In genomic region chr5:114690633-114691567, GRCm38 (mm10) we compare ENCODE assay signal across 7 mouse cellular contexts. TPM values are rescaled to one million over a fixed set of nuclear protein-coding genes. Genes with fewer than 3 reads are reported as not detected.
DNase-seq lines count a peak whose midpoint lies in the region; ATAC-seq and TF ChIP-seq lines count a peak whose summit lies in the region.

Gene Gltp (minus strand): TSS chr5:114690984.

- H3K4me1 ChIP-seq in embryonic facial prominence, embryonic 12.5 days: peaks cover 24% of the 10 kb centered on the region
- H3K4me1 ChIP-seq in kidney, adult 2 months (ENCODE audit: control insufficient read depth, insufficient read depth, low read length): peaks cover 8% of the 10 kb centered on the region; the same call in 1 of the 2 replicates
- H3K4me1 ChIP-seq in limb, embryonic 12.5 days (replicated peaks): peaks cover 18% of the 10 kb centered on the region
- H3K4me1 ChIP-seq in midbrain, embryonic 15.5 days: peaks cover 20% of the 10 kb centered on the region
- peaks cover 13% of the 10 kb centered on the region; the same call in 1 of the 2 replicates for H3K4me1 ChIP-seq in spleen, adult 2 months (ENCODE audit: control insufficient read depth, insufficient read depth, insufficient read length)

- DNase-seq in adrenal gland, postnatal 25 days: peak; percentile 95
- DNase-seq in heart, adult 18-20 months: peak; percentile 92 to 95
- DNase-seq in kidney, adult 2 months: peak; percentile 96
- peak; percentile 86 to 93 for DNase-seq in spleen, adult 2 months (ENCODE audit: low read depth in 1 of 2, low spot score in 2 of 2)

- TF ChIP-seq POLR2A in kidney, adult 2 months (IDR thresholded peaks at IDR 0.05; ENCODE audit: low read depth, low read length): no peak
- peak; percentile 27; the same call in 1 of the 2 replicates for TF ChIP-seq POLR2A in spleen, adult 2 months (IDR thresholded peaks at IDR 0.05; ENCODE audit: low read depth, low read length)

- H3K36me3 ChIP-seq in embryonic facial prominence, embryonic 12.5 days: no peaks in the 10 kb centered on the region
- H3K36me3 ChIP-seq in kidney, adult 2 months (ENCODE audit: control insufficient read depth, insufficient read depth, low read length): no peaks in the 10 kb centered on the region
- no peaks in the 10 kb centered on the region for H3K36me3 ChIP-seq in limb, embryonic 12.5 days
- no peaks in the 10 kb centered on the region for H3K36me3 ChIP-seq in midbrain, embryonic 15.5 days (replicated peaks)
- no peaks in the 10 kb centered on the region for H3K36me3 ChIP-seq in spleen, adult 2 months (ENCODE audit: control insufficient read depth, insufficient read depth, low read length)

- H3K4me2 ChIP-seq in embryonic facial prominence, embryonic 12.5 days (replicated peaks): peak within 1 kb of the TSS; percentile 91
- H3K4me2 ChIP-seq in limb, embryonic 12.5 days: peak within 1 kb of the TSS; percentile 89
- peak within 1 kb of the TSS; percentile 79 for H3K4me2 ChIP-seq in midbrain, embryonic 15.5 days

- peak within 1 kb of the TSS; percentile 74 for H3K4me3 ChIP-seq in embryonic facial prominence, embryonic 12.5 days
- H3K4me3 ChIP-seq in kidney, adult 2 months (ENCODE audit: insufficient read depth, low read depth, low read length): peak within 1 kb of the TSS; percentile 96
- H3K4me3 ChIP-seq in limb, embryonic 12.5 days (replicated peaks): peak within 1 kb of the TSS; percentile 78
- peak within 1 kb of the TSS; percentile 70 for H3K4me3 ChIP-seq in midbrain, embryonic 15.5 days
- H3K4me3 ChIP-seq in spleen, adult 2 months (ENCODE audit: extremely low read depth, insufficient read depth, insufficient read length): peak within 1 kb of the TSS; percentile 96

- H3K27ac ChIP-seq in embryonic facial prominence, embryonic 12.5 days: 0 out of 2 replicates have a peak within 1 kb of the TSS, but pooled peaks have one; percentile 30
- H3K27ac ChIP-seq in kidney, adult 2 months (ENCODE audit: insufficient read depth, low read depth, low read length): peak within 1 kb of the TSS; percentile 41; the same call in 1 of the 2 replicates
- H3K27ac ChIP-seq in limb, embryonic 12.5 days: peak within 1 kb of the TSS; percentile 25; the same call in 1 of the 2 replicates
- H3K27ac ChIP-seq in midbrain, embryonic 15.5 days: peak within 1 kb of the TSS; percentile 46; the same call in 1 of the 2 replicates
- H3K27ac ChIP-seq in spleen, adult 2 months (ENCODE audit: insufficient read depth, low read length): peak within 1 kb of the TSS; percentile 83

- peak; percentile 24; the same call in 1 of the 2 replicates for TF ChIP-seq CTCF in kidney, adult 2 months (conservative IDR thresholded peaks at IDR 0.05; ENCODE audit: insufficient read depth, insufficient read length, low read depth, low read length)
- TF ChIP-seq CTCF in spleen, adult 2 months (IDR thresholded peaks at IDR 0.05; ENCODE audit: extremely low read depth, insufficient read depth, insufficient read length, insufficient replicate concordance): peak; percentile 36; the same call in 1 of the 2 replicates

- no peaks in the 10 kb centered on the region for H3K9me3 ChIP-seq in embryonic facial prominence, embryonic 12.5 days
- H3K9me3 ChIP-seq in limb, embryonic 12.5 days: no peaks in the 10 kb centered on the region
- no peaks in the 10 kb centered on the region for H3K9me3 ChIP-seq in midbrain, embryonic 15.5 days

- H3K9ac ChIP-seq in embryonic facial prominence, embryonic 12.5 days: peak within 1 kb of the TSS; percentile 87
- peak within 1 kb of the TSS; percentile 81 for H3K9ac ChIP-seq in limb, embryonic 12.5 days (replicated peaks)
- peak within 1 kb of the TSS; percentile 78 for H3K9ac ChIP-seq in midbrain, embryonic 15.5 days

- 4% methylated on average over 75 of the region's 75 CpGs for WGBS in embryonic facial prominence, embryonic 12.5 days
- 5% methylated on average over 75 of the region's 75 CpGs for WGBS in kidney, adult 2 months
- 5% methylated on average over 75 of the region's 75 CpGs for WGBS in limb, embryonic 12.5 days
- WGBS in midbrain, embryonic 15.5 days: 4% methylated on average over 75 of the region's 75 CpGs
- WGBS in spleen, adult 2 months: 8% methylated on average over 73 of the region's 75 CpGs

- peak; percentile 88 for ATAC-seq in embryonic facial prominence, embryonic 12.5 days (ENCODE audit: insufficient number of reproducible peaks, insufficient read depth, low FRiP score, low TSS enrichment)
- ATAC-seq in limb, embryonic 12.5 days (ENCODE audit: insufficient number of reproducible peaks, insufficient read depth, low FRiP score, low TSS enrichment, low read depth): peak; percentile 93
- ATAC-seq in midbrain, embryonic 15.5 days (replicated peaks): peak; percentile 98

- H3K27me3 ChIP-seq in embryonic facial prominence, embryonic 12.5 days: no peaks in the 10 kb centered on the region
- no peaks in the 10 kb centered on the region for H3K27me3 ChIP-seq in kidney, adult 2 months (replicated peaks; ENCODE audit: control insufficient read depth, insufficient read depth, low read length)
- peaks cover 5% of the 10 kb centered on the region; the same call in 1 of the 2 replicates for H3K27me3 ChIP-seq in limb, embryonic 12.5 days
- H3K27me3 ChIP-seq in midbrain, embryonic 15.5 days (replicated peaks): no peaks in the 10 kb centered on the region
- H3K27me3 ChIP-seq in spleen, adult 2 months (ENCODE audit: control insufficient read depth, insufficient read depth, low read length): no peaks in the 10 kb centered on the region

RNA-seq across cellular contexts. Expression of gene Gltp, which starts in this region (rescaled TPM):
- 61.9 and 66.2 TPM in 2 replicates for total RNA-seq in adrenal gland, postnatal 25 days (2021)
- polyA plus RNA-seq in embryonic facial prominence, embryonic 12.5 days (2016; fragmentation: Nextera tagmentation; extraction: Ambion mirVana): 63.0 and 64.5 TPM in 2 replicates
- 10 to 100 TPM; 16.9 to 20.0 TPM for total RNA-seq in heart, adult 18-20 months (2021)
- 89.1 and 95.7 TPM in 2 replicates for polyA plus RNA-seq in kidney, adult 2 months (2012; rRNA removed)
- polyA plus RNA-seq in limb, embryonic 12.5 days (2016; fragmentation: Nextera tagmentation; extraction: Ambion mirVana): 69.5 and 75.3 TPM in 2 replicates
- 34.5 and 39.1 TPM in 2 replicates for polyA plus RNA-seq in midbrain, embryonic 15.5 days (2015; fragmentation: Nextera tagmentation; extraction: Ambion mirVana)
- polyA plus RNA-seq in spleen, adult 2 months (2012; rRNA removed): 134 and 163 TPM in 2 replicates

Comparison
In these comparisons a context has a peak if more than half of its experiments do, and no peak if none do; other contexts are left out.
1. Peak in every context shown above with its lines: DNase-seq, ATAC-seq, H3K4me3 ChIP-seq and H3K27ac ChIP-seq.
2. H3K27ac ChIP-seq: peak in every context shown above with its lines; median percentile 83 in spleen, adult 2 months; 46 in midbrain, embryonic 15.5 days; 41 in kidney, adult 2 months; 30 in embryonic facial prominence, embryonic 12.5 days; 25 in limb, embryonic 12.5 days.